Mouse (Mus musculus) midbrain, embryonic 16.5 days (tissue): ENCODE measurements at regions not wholly inside any gene's neighbourhood (a gene's known extent, or its start where the extent isn't known, plus 50 kb on each side); places are given as distances from the start of the nearest gene placed in this dataset.

Source experiments
- ATAC-seq: fragments of 200-750 bp; cut with Nextera tagmentation; 2 replicates; pipeline ENCODE4 v1.8.0; 2017; ENCODE audit warnings: moderate TSS enrichment
- H3K27ac ChIP-seq: fragments of 300-500 bp; sonication (generic); 2 replicates; pipeline ENCODE4 v1.5.1; 2014; ENCODE audit warnings: mild to moderate bottlenecking, low read length, mixed read lengths
- H3K27me3 ChIP-seq: fragments of 300-500 bp; sonication (generic); 2 replicates; pipeline ENCODE4 v1.6.1; 2014; ENCODE audit warnings: low read depth, low read length, mixed read lengths; ENCODE audit not compliant: control insufficient read depth, insufficient read depth
- H3K36me3 ChIP-seq: fragments of 300-500 bp; sonication (generic); 2 replicates; pipeline ENCODE4 v1.6.1; 2014; ENCODE audit warnings: mild to moderate bottlenecking, low read length, moderate library complexity, mixed read lengths; ENCODE audit not compliant: control insufficient read depth, insufficient read depth
- H3K4me1 ChIP-seq: fragments of 300-500 bp; sonication (generic); 2 replicates; pipeline ENCODE4 v1.6.1; 2014; ENCODE audit warnings: mild to moderate bottlenecking, low read length, mixed read lengths; ENCODE audit not compliant: control insufficient read depth, insufficient read depth
- H3K4me2 ChIP-seq: fragments of 300-500 bp; sonication (generic); 2 replicates; pipeline ENCODE4 v1.6.1; 2014; ENCODE audit warnings: mild to moderate bottlenecking, low read length, mixed read lengths
- H3K4me3 ChIP-seq: fragments of 300-500 bp; sonication (generic); 2 replicates; pipeline ENCODE4 v1.5.1; 2014; ENCODE audit warnings: low read depth, mild to moderate bottlenecking, low read length, moderate library complexity, mixed read lengths
- H3K9ac ChIP-seq: fragments of 300-500 bp; sonication (generic); 2 replicates; pipeline ENCODE4 v1.6.1; 2014; ENCODE audit warnings: low read depth, low read length, mixed read lengths
- H3K9me3 ChIP-seq: fragments of 300-500 bp; sonication (generic); replicated peaks from 2 replicates; pipeline ENCODE4 v1.6.1; 2014; ENCODE audit warnings: mild to moderate bottlenecking, low read length, mixed read lengths; ENCODE audit not compliant: control insufficient read depth, poor library complexity, severe bottlenecking
- WGBS: fragments of 180-500 bp; shearing (Covaris S2); extraction: QIAGEN DNeasy Blood & Tissue Kit; methylation state at CpG from one replicate; pipeline ENCODE4 v1.1.7; 2014; 5-methylcytosine and 5-hydroxymethylcytosine counted together

- H3K27ac ChIP-seq = no peak overlapping the region
- H3K4me3 ChIP-seq = no peak overlapping the region
- WGBS = 83% methylated on average over 1 of the region's 1 CpGs
- no peak overlapping the region for H3K9ac ChIP-seq
- no peaks in the 10 kb centered on the region for H3K27me3 ChIP-seq
- peaks cover 2% of the 10 kb centered on the region; the same call in 1 of the 2 replicates for H3K4me1 ChIP-seq
- no peak overlapping the region for H3K4me2 ChIP-seq
- H3K9me3 ChIP-seq = no peaks in the 10 kb centered on the region
- peak; percentile 51; the same call in 1 of the 2 replicates for ATAC-seq
- no peaks in the 10 kb centered on the region for H3K36me3 ChIP-seq
These were observed 184.8 kb upstream of the Tcf21 start for GRCm38 (mm10) chr10:23004768-23005167.

- H3K4me3 ChIP-seq = no peak overlapping the region
- peaks cover 2% of the 10 kb centered on the region; the same call in 1 of the 2 replicates for H3K4me1 ChIP-seq
- H3K27ac ChIP-seq = no peak overlapping the region
- H3K36me3 ChIP-seq = no peaks in the 10 kb centered on the region
- no peak overlapping the region for H3K4me2 ChIP-seq
- no peak for ATAC-seq
- H3K9ac ChIP-seq = no peak overlapping the region
- no peaks in the 10 kb centered on the region for H3K27me3 ChIP-seq
- no peaks in the 10 kb centered on the region for H3K9me3 ChIP-seq
These were observed 183.7 kb upstream of the Tcf21 start for GRCm38 (mm10) chr10:23003686-23004085.

DNA sequence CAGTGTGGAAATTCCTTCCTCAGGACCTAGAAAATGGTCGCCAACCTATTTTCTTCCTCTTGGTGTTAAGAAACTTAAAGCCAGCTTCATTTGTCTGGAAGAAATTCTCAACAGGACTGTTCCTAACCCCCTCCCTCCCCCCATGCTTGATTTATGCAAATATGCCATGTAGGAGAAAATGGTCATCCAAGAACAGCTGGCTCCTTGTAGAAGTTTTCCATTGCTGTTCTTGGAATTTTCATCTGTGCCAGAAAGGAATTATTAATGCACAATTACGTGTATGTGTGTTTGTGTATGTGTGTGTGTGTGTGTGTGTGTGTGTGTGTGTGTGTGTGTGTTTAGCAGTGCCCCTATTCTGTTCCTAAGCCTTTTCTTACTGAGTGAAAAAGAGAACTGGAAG lies 178.6 kb upstream of the Tcf21 start:
- Histone ChIP-seq H3K9ac (no peak overlapping the region), H3K4me2 (no peak overlapping the region), H3K27ac (no peak overlapping the region), H3K4me1 (no peaks in the 10 kb centered on the region), H3K27me3 (no peaks in the 10 kb centered on the region), H3K4me3 (no peak overlapping the region), H3K36me3 (no peaks in the 10 kb centered on the region), H3K9me3 (no peaks in the 10 kb centered on the region)
- 63% methylated on average over 2 of the region's 2 CpGs for WGBS
- ATAC-seq = no peak

- no peak overlapping the region for H3K9ac ChIP-seq
- ATAC-seq = no peak
- H3K27ac ChIP-seq = no peak overlapping the region
- H3K27me3 ChIP-seq = no peaks in the 10 kb centered on the region
- no peak overlapping the region for H3K4me3 ChIP-seq
- H3K9me3 ChIP-seq = no peaks in the 10 kb centered on the region
- WGBS = 90% methylated on average over 5 of the region's 5 CpGs
- no peaks in the 10 kb centered on the region for H3K4me1 ChIP-seq
- H3K36me3 ChIP-seq = no peaks in the 10 kb centered on the region
- H3K4me2 ChIP-seq = no peak overlapping the region
These were observed 177.6 kb upstream of the Tcf21 start for GRCm38 (mm10) chr10:22997571-22997970.

DNA sequence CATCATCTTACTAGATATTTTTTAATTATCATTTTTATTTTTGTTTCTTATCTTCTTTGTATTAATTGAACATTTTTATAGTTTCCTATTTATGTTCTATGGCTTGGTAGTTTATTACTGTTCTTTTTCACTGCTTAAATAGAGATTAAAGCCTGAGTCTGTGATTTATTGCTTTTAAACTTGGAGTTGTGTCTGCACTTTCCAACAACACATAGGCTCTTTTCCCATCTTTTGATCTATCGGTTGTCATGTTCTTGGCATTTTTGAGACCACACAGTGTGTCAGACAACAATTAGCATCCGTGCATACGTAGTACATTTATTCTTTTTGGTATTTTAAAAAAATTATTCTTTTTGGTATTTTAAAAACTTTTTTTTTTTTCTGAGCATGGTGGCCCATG lies 173.2 kb upstream of the Tcf21 start:
- Histone ChIP-seq H3K27me3 (no peaks in the 10 kb centered on the region), H3K36me3 (no peaks in the 10 kb centered on the region), H3K9me3 (no peaks in the 10 kb centered on the region), H3K4me2 (no peak overlapping the region), H3K9ac (no peak overlapping the region), H3K4me3 (no peak overlapping the region), H3K4me1 (no peaks in the 10 kb centered on the region), H3K27ac (no peak overlapping the region)
- 94% methylated on average over 3 of the region's 3 CpGs for WGBS
- ATAC-seq = no peak

- no peak for ATAC-seq
- no peaks in the 10 kb centered on the region for H3K27me3 ChIP-seq
- H3K4me2 ChIP-seq = no peak overlapping the region
- no peak overlapping the region for H3K9ac ChIP-seq
- H3K36me3 ChIP-seq = no peaks in the 10 kb centered on the region
- no peak overlapping the region for H3K27ac ChIP-seq
- no peaks in the 10 kb centered on the region for H3K4me1 ChIP-seq
- H3K9me3 ChIP-seq = no peaks in the 10 kb centered on the region
- no peak overlapping the region for H3K4me3 ChIP-seq
- 87% methylated on average over 6 of the region's 6 CpGs for WGBS
These were observed 161.8 kb upstream of the Tcf21 start for GRCm38 (mm10) chr10:22981798-22982197.

DNA sequence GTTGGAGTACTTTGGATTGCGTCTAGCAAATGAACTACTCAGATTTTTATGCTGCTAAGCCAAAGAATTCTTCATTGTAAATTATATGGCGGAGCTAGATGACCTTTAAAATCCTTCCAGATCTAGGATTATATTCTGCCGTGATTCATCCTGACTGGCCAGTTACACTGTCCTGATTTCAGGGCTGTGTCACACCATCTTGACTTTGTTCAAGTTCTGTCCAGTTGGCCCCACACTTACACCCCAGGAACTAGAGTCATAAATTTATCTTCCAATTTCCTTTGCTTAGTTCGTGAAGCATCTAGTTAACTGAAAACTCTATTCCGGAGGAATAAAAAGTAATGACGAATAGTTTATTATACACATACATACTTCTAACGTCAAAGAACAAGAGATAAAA lies 158.5 kb upstream of the Tcf21 start:
- H3K4me3 ChIP-seq = no peak overlapping the region
- no peaks in the 10 kb centered on the region for H3K27me3 ChIP-seq
- H3K36me3 ChIP-seq = no peaks in the 10 kb centered on the region
- 97% methylated on average over 7 of the region's 7 CpGs for WGBS
- no peak overlapping the region for H3K9ac ChIP-seq
- no peaks in the 10 kb centered on the region for H3K9me3 ChIP-seq
- no peak overlapping the region for H3K27ac ChIP-seq
- ATAC-seq = no peak
- H3K4me2 ChIP-seq = no peak overlapping the region
- no peaks in the 10 kb centered on the region for H3K4me1 ChIP-seq

DNA sequence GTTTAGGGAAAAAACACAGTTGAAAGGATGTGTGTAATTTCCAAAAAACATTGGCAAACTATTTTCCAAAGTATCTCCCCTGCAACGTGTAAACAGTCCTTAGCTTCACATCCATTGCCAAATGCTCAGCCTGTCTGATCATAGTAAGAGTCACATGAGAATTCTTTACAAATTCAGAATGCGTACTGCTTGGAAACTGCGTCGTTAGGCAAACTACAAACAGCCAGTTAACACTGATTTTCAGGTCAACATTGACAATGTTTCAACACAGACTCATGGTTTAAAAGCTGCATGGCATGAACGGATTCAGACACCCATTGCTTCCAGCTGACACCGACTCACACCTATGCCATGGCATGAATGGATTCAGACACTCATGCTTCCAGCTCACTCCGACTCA lies 137.0 kb upstream of the Tcf21 start:
- Histone ChIP-seq H3K27me3 (no peaks in the 10 kb centered on the region), H3K4me2 (no peak overlapping the region), H3K4me1 (no peaks in the 10 kb centered on the region), H3K27ac (no peak overlapping the region), H3K4me3 (no peak overlapping the region), H3K36me3 (no peaks in the 10 kb centered on the region), H3K9ac (no peak overlapping the region), H3K9me3 (no peaks in the 10 kb centered on the region)
- ATAC-seq = no peak
- 82% methylated on average over 7 of the region's 7 CpGs for WGBS

- 84% methylated on average over 6 of the region's 6 CpGs for WGBS
- Histone ChIP-seq H3K27ac (no peak overlapping the region), H3K4me1 (no peaks in the 10 kb centered on the region), H3K9me3 (no peaks in the 10 kb centered on the region), H3K4me3 (no peak overlapping the region), H3K27me3 (no peaks in the 10 kb centered on the region), H3K4me2 (no peak overlapping the region), H3K9ac (no peak overlapping the region), H3K36me3 (no peaks in the 10 kb centered on the region)
- ATAC-seq = no peak
These were observed 133.3 kb upstream of the Tcf21 start for GRCm38 (mm10) chr10:22953283-22953682.

DNA sequence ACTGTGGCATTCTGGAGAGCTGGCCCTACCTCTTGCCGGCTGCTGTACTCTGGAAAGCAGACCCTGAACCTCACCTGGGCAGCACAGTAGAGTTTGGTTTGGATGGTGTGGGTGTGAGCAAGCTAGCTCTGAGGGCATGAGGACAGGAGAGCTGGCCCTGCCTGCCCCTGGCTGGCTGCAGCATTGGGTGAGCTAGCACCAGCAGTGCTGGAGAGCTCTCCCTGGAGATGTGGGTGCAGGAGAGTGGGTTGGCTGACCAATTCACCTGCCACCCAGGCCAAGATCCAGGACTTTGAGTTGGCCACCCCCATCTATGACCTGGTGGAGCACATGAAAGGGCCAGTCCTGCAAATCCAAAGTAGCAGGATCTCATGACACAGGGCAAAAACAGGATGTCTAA lies 124.3 kb upstream of the Tcf21 start:
- Histone ChIP-seq H3K9ac (no peak overlapping the region), H3K27ac (no peak overlapping the region), H3K36me3 (no peaks in the 10 kb centered on the region), H3K4me2 (no peak overlapping the region), H3K9me3 (no peaks in the 10 kb centered on the region), H3K27me3 (no peaks in the 10 kb centered on the region), H3K4me1 (no peaks in the 10 kb centered on the region), H3K4me3 (no peak overlapping the region)
- 100% methylated on average over 1 of the region's 1 CpGs for WGBS
- ATAC-seq = no peak
